Mouse (Mus musculus) neural tube, embryonic 15.5 days (tissue): Measurements from ENCODE around the gene Mettl7a3. TPM values are rescaled to one million over a fixed set of nuclear protein-coding genes. Genes with fewer than 3 reads are reported as not detected.
"Not testable (repeated sequence)": the region's sequence is repeated elsewhere in the genome, so short reads cannot be mapped to it uniquely, and the experiment has no call there.

Experiments used
- ATAC-seq: fragments of 200-750 bp; cut with Nextera tagmentation; 2 replicates; pipeline ENCODE4 v1.8.0; 2017; ENCODE audit warnings: mild to moderate bottlenecking, moderate TSS enrichment, moderate library complexity; ENCODE audit not compliant: low FRiP score
- H3K27ac ChIP-seq: fragments of 300-500 bp; sonication (generic); replicated peaks from 2 replicates; pipeline ENCODE4 v1.5.1; 2015; ENCODE audit warnings: mild to moderate bottlenecking, inconsistent platforms
- H3K27me3 ChIP-seq: fragments of 300-500 bp; sonication (generic); replicated peaks from 2 replicates; pipeline ENCODE4 v1.6.1; 2015; ENCODE audit warnings: inconsistent platforms
- H3K36me3 ChIP-seq: fragments of 300-500 bp; sonication (generic); 2 replicates; pipeline ENCODE4 v1.6.1; 2015; ENCODE audit warnings: inconsistent platforms
- H3K4me1 ChIP-seq: fragments of 300-500 bp; sonication (generic); 2 replicates; pipeline ENCODE4 v1.6.1; 2015; ENCODE audit warnings: inconsistent platforms
- H3K4me2 ChIP-seq: fragments of 300-500 bp; sonication (generic); 2 replicates; pipeline ENCODE4 v1.6.1; 2015; ENCODE audit warnings: inconsistent platforms, mild to moderate bottlenecking, moderate library complexity
- H3K4me3 ChIP-seq: fragments of 300-500 bp; sonication (generic); replicated peaks from 2 replicates; pipeline ENCODE4 v1.5.1; 2015; ENCODE audit warnings: mild to moderate bottlenecking, inconsistent platforms
- H3K9ac ChIP-seq: fragments of 300-500 bp; sonication (generic); replicated peaks from 2 replicates; pipeline ENCODE4 v1.6.1; 2015; ENCODE audit warnings: mild to moderate bottlenecking, inconsistent platforms
- H3K9me3 ChIP-seq: fragments of 300-500 bp; sonication (generic); replicated peaks from 2 replicates; pipeline ENCODE4 v1.6.1; 2016; ENCODE audit warnings: inconsistent platforms
- WGBS: fragments of 180-500 bp; shearing (Covaris S2); methylation state at CpG from one replicate; pipeline ENCODE4 v1.1.7; 2015; ENCODE audit warnings: mixed read lengths; 5-methylcytosine and 5-hydroxymethylcytosine counted together
- polyA plus RNA-seq: library from polyadenylated mRNA; unstranded; fragments of >200 nt; fragmentation: Nextera tagmentation; extraction: Ambion mirVana; gene quantifications from 2 replicates; pipeline ENCODE4 v1.2.1, GENCODE M21; 2015

Gene Mettl7a3
- polyA plus RNA-seq, 1 experiment from 2014 or later = 0.64 TPM

DNA sequence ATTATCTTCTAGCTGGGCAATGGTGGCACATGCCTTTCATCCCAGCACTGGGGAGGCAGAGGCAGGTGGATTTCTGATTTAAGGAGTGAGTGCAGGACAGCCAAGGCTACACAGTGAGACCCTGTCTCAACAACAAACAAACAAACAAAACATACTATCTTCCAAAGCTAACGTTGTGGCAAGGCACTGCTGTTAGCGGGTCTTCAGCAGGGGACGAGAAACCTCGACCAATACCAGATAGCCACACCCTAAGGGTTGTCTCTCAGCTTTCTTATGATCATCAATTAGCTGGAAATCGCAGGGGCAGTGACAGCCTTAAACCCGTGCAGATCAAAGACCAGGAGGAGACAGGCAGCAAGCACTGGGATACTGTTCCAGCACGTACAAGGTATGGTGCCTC lies 29.5 kb downstream of the Mettl7a3 start, which contains the start of gene Higd1c:
TSS of gene Higd1c (plus strand) at position 301 of the 400 bp plus-strand sequence.
- Histone ChIP-seq H3K36me3 (no peaks in the 10 kb centered on the region), H3K27me3 (no peaks in the 10 kb centered on the region), H3K4me1 (peaks cover 8% of the 10 kb centered on the region), H3K9ac (no peak within 1 kb of the TSS), H3K9me3 (no peaks in the 10 kb centered on the region), H3K4me3 (no peak within 1 kb of the TSS), H3K4me2 (no peak within 1 kb of the TSS), H3K27ac (no peak within 1 kb of the TSS)
- no peak for ATAC-seq
- 73% methylated on average over 7 of the region's 7 CpGs for WGBS

- WGBS = 40% methylated on average over 9 of the region's 9 CpGs
- H3K27ac ChIP-seq, H3K27me3 ChIP-seq, H3K4me1 ChIP-seq, H3K4me3 ChIP-seq, H3K4me2 ChIP-seq, ATAC-seq, H3K9me3 ChIP-seq, H3K36me3 ChIP-seq, H3K9ac ChIP-seq: not testable (repeated sequence)
Observed at GRCm38 (mm10) chr15:100365967-100366366, 31.2 kb downstream of the Mettl7a3 start.

DNA sequence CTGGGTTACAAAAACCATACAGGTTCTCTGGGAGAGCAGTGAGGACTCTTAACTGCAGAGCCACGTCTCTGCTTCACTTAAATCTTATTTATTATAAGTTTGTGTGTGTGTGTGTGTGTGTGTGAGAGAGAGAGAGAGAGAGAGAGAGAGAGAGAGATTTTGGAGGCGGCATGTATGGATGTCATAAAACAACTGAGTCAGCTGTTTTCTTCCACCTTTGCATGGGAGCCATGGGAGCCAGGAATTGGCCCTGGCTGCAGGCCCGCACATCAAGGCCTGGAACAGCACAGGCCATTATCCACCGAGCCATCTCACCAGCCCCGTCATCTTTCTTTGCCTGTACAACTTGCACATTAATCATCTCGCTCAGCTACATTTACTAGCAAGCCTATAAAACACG lies 32.4 kb downstream of the Mettl7a3 start:
- H3K27me3 ChIP-seq = no peaks in the 10 kb centered on the region
- 42% methylated on average over 7 of the region's 7 CpGs for WGBS

GRCm38 (mm10) chr15:100375066-100375465 lies 40.3 kb downstream of the Mettl7a3 start:
- Histone ChIP-seq H3K9ac (no peak overlapping the region), H3K4me2 (no peak overlapping the region), H3K9me3 (no peaks in the 10 kb centered on the region), H3K27ac (no peak overlapping the region), H3K4me3 (no peak overlapping the region), H3K36me3 (no peaks in the 10 kb centered on the region), H3K27me3 (no peaks in the 10 kb centered on the region), H3K4me1 (no peaks in the 10 kb centered on the region)
- whole genome bisulfite sequencing = 26% methylated on average over 5 of the region's 5 CpGs
- no peak for ATAC-seq

More for the DNA sequence above, 32.4 kb downstream of the Mettl7a3 start:
- 0 out of 2 replicates have a peak, but pooled peaks have one; percentile 41 for ATAC-seq
- Histone ChIP-seq H3K36me3 (no peaks in the 10 kb centered on the region), H3K4me1 (peaks cover 8% of the 10 kb centered on the region), H3K4me3 (no peak overlapping the region), H3K4me2 (no peak overlapping the region), H3K27ac (no peak overlapping the region), H3K9ac (no peak overlapping the region), H3K9me3 (no peaks in the 10 kb centered on the region)

DNA sequence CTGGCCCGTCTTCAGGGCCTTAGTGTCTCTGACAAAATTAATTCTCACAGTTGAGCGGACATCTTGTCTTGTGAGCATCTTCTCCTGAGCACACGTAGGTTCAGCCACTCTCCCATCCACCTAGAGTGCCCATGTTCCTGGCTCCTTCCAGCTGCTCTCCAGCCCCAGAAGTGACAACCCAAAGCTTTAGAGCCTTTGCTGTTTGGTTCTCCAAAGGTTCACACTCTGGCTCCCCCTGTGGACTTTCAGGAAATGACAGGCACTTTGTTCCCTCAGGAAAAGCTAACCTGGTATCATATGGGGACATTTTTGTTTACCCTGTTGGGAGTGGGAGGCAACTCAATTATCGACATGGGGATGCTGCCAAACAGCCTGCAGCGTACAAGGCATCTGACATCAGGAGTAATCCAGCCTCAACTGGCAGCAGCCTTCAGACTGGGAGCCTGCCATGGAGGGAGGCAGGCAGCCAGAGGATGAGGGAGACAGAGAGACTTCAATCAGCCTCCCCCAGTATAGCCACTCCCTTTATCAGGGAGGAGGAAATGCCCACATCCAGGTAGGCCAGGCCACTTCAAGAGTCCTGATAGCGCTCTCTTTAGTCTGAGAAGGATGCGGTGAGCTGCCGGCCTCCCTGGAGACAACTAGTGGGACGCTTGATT lies 43.2 kb downstream of the Mettl7a3 start:
- not testable (repeated sequence) for H3K4me1 ChIP-seq, H3K9ac ChIP-seq, ATAC-seq, H3K27ac ChIP-seq, H3K27me3 ChIP-seq, H3K4me2 ChIP-seq, H3K4me3 ChIP-seq, H3K9me3 ChIP-seq, H3K36me3 ChIP-seq
- 52% methylated on average over 4 of the region's 9 CpGs for WGBS

- Histone ChIP-seq H3K27me3 (no peaks in the 10 kb centered on the region), H3K27ac (no peak overlapping the region), H3K9ac (no peak overlapping the region), H3K36me3 (no peaks in the 10 kb centered on the region), H3K9me3 (no peaks in the 10 kb centered on the region), H3K4me2 (no peak overlapping the region), H3K4me1 (no peaks in the 10 kb centered on the region), H3K4me3 (no peak overlapping the region)
- WGBS = 88% methylated on average over 8 of the region's 8 CpGs
- no peak for ATAC-seq
Observed at GRCm38 (mm10) chr15:100379658-100380057, 44.9 kb downstream of the Mettl7a3 start.

GRCm38 (mm10) chr15:100380104-100380503 lies 45.4 kb downstream of the Mettl7a3 start:
- no peaks in the 10 kb centered on the region for H3K4me1 ChIP-seq
- ATAC-seq = no peak
- no peaks in the 10 kb centered on the region for H3K27me3 ChIP-seq
- H3K27ac ChIP-seq = no peak overlapping the region
- H3K4me2 ChIP-seq = no peak overlapping the region
- H3K36me3 ChIP-seq = no peaks in the 10 kb centered on the region
- H3K4me3 ChIP-seq = no peak overlapping the region
- H3K9me3 ChIP-seq = no peaks in the 10 kb centered on the region
- H3K9ac ChIP-seq = no peak overlapping the region
- 53% methylated on average over 2 of the region's 2 CpGs for whole genome bisulfite sequencing

- H3K9me3 ChIP-seq = no peaks in the 10 kb centered on the region
- H3K4me1 ChIP-seq = no peaks in the 10 kb centered on the region
- no peaks in the 10 kb centered on the region for H3K36me3 ChIP-seq
- no peak overlapping the region for H3K4me2 ChIP-seq
- WGBS = 90% methylated on average over 9 of the region's 9 CpGs
- no peak overlapping the region for H3K4me3 ChIP-seq
- no peak overlapping the region for H3K27ac ChIP-seq
- H3K27me3 ChIP-seq = no peaks in the 10 kb centered on the region
- no peak for ATAC-seq
- no peak overlapping the region for H3K9ac ChIP-seq
Observed at GRCm38 (mm10) chr15:100385705-100386104, 51.0 kb downstream of the Mettl7a3 start.

DNA sequence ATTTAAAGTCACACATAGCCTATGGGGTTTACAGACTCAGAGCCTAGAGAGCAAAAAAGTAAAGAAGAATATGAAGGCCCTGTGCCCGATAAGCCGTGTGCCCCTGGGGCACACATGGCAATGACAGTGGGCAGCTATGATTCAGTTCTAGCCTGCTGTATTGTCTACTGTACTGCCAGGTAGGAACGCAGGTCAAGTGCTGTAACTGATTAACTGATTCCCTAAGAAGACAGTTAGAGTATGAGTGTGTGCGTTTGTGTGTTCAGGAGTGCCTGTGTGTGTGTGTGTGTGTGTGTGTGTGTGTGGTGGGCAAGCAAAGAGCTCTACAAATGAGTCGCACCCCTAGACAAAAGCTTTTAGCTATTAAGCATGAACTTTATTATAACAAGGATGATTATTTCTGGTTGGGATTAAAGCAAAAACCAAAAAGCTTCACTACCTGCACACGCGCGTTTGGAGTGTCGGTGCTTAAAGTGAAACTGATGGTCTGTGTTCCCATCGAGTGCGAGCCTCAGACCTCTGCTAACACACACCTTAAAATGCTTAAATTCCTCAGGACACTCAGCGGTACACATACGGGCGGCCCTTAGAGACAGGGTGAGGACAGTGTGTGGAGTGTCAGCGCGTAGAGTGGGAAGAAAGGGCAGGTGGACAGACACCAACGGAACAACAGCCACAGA lies 53.0 kb downstream of the Mettl7a3 start:
- Histone ChIP-seq H3K4me2 (no peak overlapping the region), H3K27me3 (no peaks in the 10 kb centered on the region), H3K4me3 (no peak overlapping the region), H3K4me1 (no peaks in the 10 kb centered on the region), H3K9ac (no peak overlapping the region), H3K36me3 (no peaks in the 10 kb centered on the region), H3K9me3 (no peaks in the 10 kb centered on the region), H3K27ac (no peak overlapping the region)
- WGBS = 94% methylated on average over 17 of the region's 17 CpGs
- ATAC-seq = no peak

GRCm38 (mm10) chr15:100388224-100388835 lies 53.6 kb downstream of the Mettl7a3 start:
- Histone ChIP-seq H3K27ac (no peak overlapping the region), H3K9ac (no peak overlapping the region), H3K4me1 (no peaks in the 10 kb centered on the region), H3K4me2 (no peak overlapping the region), H3K9me3 (no peaks in the 10 kb centered on the region), H3K27me3 (no peaks in the 10 kb centered on the region), H3K4me3 (no peak overlapping the region), H3K36me3 (no peaks in the 10 kb centered on the region; the same call in 1 of the 2 replicates)
- no peak for ATAC-seq
- WGBS = 90% methylated on average over 16 of the region's 16 CpGs

GRCm38 (mm10) chr15:100388886-100389285 lies 54.2 kb downstream of the Mettl7a3 start:
- Histone ChIP-seq H3K4me2 (no peak overlapping the region), H3K4me1 (no peaks in the 10 kb centered on the region), H3K27ac (no peak overlapping the region), H3K36me3 (peaks cover 5% of the 10 kb centered on the region), H3K4me3 (no peak overlapping the region), H3K27me3 (no peaks in the 10 kb centered on the region), H3K9ac (no peak overlapping the region), H3K9me3 (no peaks in the 10 kb centered on the region)
- no peak for ATAC-seq
- 60% methylated on average over 9 of the region's 9 CpGs for WGBS
